Comparison of ENCODE assay signal across 8 mouse cellular contexts in genomic region chr10:81292554-81293333, GRCm38 (mm10). TPM values are rescaled to one million over a fixed set of nuclear protein-coding genes. Genes with fewer than 3 reads are reported as not detected.
DNase-seq lines count a peak whose midpoint lies in the region; ATAC-seq and TF ChIP-seq lines count a peak whose summit lies in the region.

Pip5k1c (plus strand) TSS chr10:81292963.

- H3K9ac ChIP-seq in MEL (ENCODE audit: control insufficient read depth, low read depth, low read length, poor library complexity, severe bottlenecking): peak within 1 kb of the TSS; percentile 88
- peak within 1 kb of the TSS; percentile 85 for H3K9ac ChIP-seq in forebrain, postnatal 0 days
- H3K9ac ChIP-seq in lung, embryonic 15.5 days: peak within 1 kb of the TSS; percentile 71

- peak within 1 kb of the TSS; percentile 86 to 91 for H3K4me3 ChIP-seq in MEL (ENCODE audit: control insufficient read depth in 1 of 2, insufficient read depth in 1 of 2, low read depth in 2 of 2, low read length in 2 of 2)
- peak within 1 kb of the TSS; percentile 71 for H3K4me3 ChIP-seq in cerebellum, adult 2 months (replicated peaks; ENCODE audit: insufficient read depth, low read depth, low read length)
- peak within 1 kb of the TSS; percentile 68 for H3K4me3 ChIP-seq in forebrain, postnatal 0 days (ENCODE audit: low read depth, low read length)
- peak within 1 kb of the TSS; percentile 78 for H3K4me3 ChIP-seq in lung, embryonic 15.5 days

- no peak for TF ChIP-seq EP300 in MEL (IDR thresholded peaks at IDR 0.05; ENCODE audit: low read depth in 1 of 2, low read length in 2 of 2)

- TF ChIP-seq POLR2A in MEL (IDR thresholded peaks at IDR 0.05; ENCODE audit: control insufficient read depth in 1 of 2, insufficient read depth in 1 of 2, low read depth in 1 of 2, low read length in 2 of 2, poor library complexity in 1 of 2): peak; percentile 73 to 91
- peak; percentile 84 for TF ChIP-seq POLR2A in cerebellum, adult 2 months (IDR thresholded peaks at IDR 0.05; ENCODE audit: borderline replicate concordance, insufficient read depth, low read length)

- H3K27me3 ChIP-seq in MEL (ENCODE audit: control insufficient read depth in 1 of 2, insufficient read depth in 2 of 2, low read length in 2 of 2): no peaks in the 10 kb centered on the region
- H3K27me3 ChIP-seq in cerebellum, adult 2 months (ENCODE audit: control insufficient read depth, insufficient read depth, low read length): no peaks in the 10 kb centered on the region
- H3K27me3 ChIP-seq in forebrain, postnatal 0 days (ENCODE audit: insufficient read depth, low read length): no peaks in the 10 kb centered on the region
- peaks cover 10% of the 10 kb centered on the region; the same call in 1 of the 2 replicates for H3K27me3 ChIP-seq in lung, embryonic 15.5 days

- peaks cover 0 to 20% of the 10 kb centered on the region in 2 experiments; a peak in 2 of 4 replicates for H3K36me3 ChIP-seq in MEL (ENCODE audit: control insufficient read depth in 1 of 2, insufficient read depth in 2 of 2, low read length in 2 of 2)
- no peaks in the 10 kb centered on the region for H3K36me3 ChIP-seq in forebrain, postnatal 0 days (ENCODE audit: insufficient read depth)
- H3K36me3 ChIP-seq in lung, embryonic 15.5 days: no peaks in the 10 kb centered on the region

- peak; percentile 96 for ATAC-seq in forebrain, postnatal 0 days
- peak; percentile 94 for ATAC-seq in lung, embryonic 15.5 days (ENCODE audit: borderline replicate concordance, extremely low read depth, low FRiP score, low TSS enrichment)

- peaks cover 11 to 30% of the 10 kb centered on the region in 2 experiments for H3K4me1 ChIP-seq in MEL (ENCODE audit: control insufficient read depth in 1 of 2, insufficient read depth in 2 of 2, low read length in 2 of 2)
- peaks cover 29% of the 10 kb centered on the region for H3K4me1 ChIP-seq in cerebellum, adult 2 months (ENCODE audit: control insufficient read depth, insufficient read depth, low read length)
- peaks cover 10% of the 10 kb centered on the region for H3K4me1 ChIP-seq in forebrain, postnatal 0 days (ENCODE audit: insufficient read depth)
- H3K4me1 ChIP-seq in lung, embryonic 15.5 days: peaks cover 48% of the 10 kb centered on the region

- TF ChIP-seq RAD21 in MEL (IDR thresholded peaks at IDR 0.05; ENCODE audit: low read depth, low read length): peak; percentile 47

- H3K4me2 ChIP-seq in forebrain, postnatal 0 days (ENCODE audit: low read depth): peak within 1 kb of the TSS; percentile 75
- peak within 1 kb of the TSS; percentile 95 for H3K4me2 ChIP-seq in lung, embryonic 15.5 days

- peak within 1 kb of the TSS; percentile 82 for H3K27ac ChIP-seq in MEL (ENCODE audit: control insufficient read depth, low read depth, low read length)
- H3K27ac ChIP-seq in cerebellum, adult 2 months (ENCODE audit: insufficient read depth, low read length): peak within 1 kb of the TSS; percentile 87
- H3K27ac ChIP-seq in forebrain, postnatal 0 days (ENCODE audit: low read depth, low read length): peak within 1 kb of the TSS; percentile 88
- H3K27ac ChIP-seq in lung, embryonic 15.5 days: peak within 1 kb of the TSS; percentile 91

- WGBS in cerebellum, adult 2 months: under 1% methylated on average over 80 of the region's 80 CpGs
- WGBS in forebrain, postnatal 0 days: 2% methylated on average over 75 of the region's 80 CpGs
- under 1% methylated on average over 59 of the region's 80 CpGs for WGBS in lung, embryonic 15.5 days

- peak; percentile 100 for DNase-seq in MEL (ENCODE audit: low read depth, low spot score)
- peak; percentile 100 for DNase-seq in cerebellum, adult 2 months
- peak; percentile 100 for DNase-seq in forebrain, postnatal 0 days
- DNase-seq in heart, postnatal 4 days: peak; percentile 100
- DNase-seq in layer of hippocampus, adult 8-10 months (ENCODE audit: low spot score in 2 of 2): peak; percentile 100
- peak; percentile 98 for DNase-seq in ovary, adult 18-20 months (ENCODE audit: low spot score)
- peak; percentile 100 for DNase-seq in thymus, postnatal 0 days (ENCODE audit: low spot score)

- peaks cover 45% of the 10 kb centered on the region for H3K79me2 ChIP-seq in MEL (ENCODE audit: control insufficient read depth, insufficient read depth, low read length, poor library complexity)

- H3K9me3 ChIP-seq in MEL (replicated peaks; ENCODE audit: insufficient read depth, low read length): no peaks in the 10 kb centered on the region
- H3K9me3 ChIP-seq in forebrain, postnatal 0 days (ENCODE audit: low read length): no peaks in the 10 kb centered on the region
- H3K9me3 ChIP-seq in lung, embryonic 15.5 days: no peaks in the 10 kb centered on the region

- peak; percentile 64 to 96 (median 82) for TF ChIP-seq CTCF in MEL (IDR thresholded peaks at IDR 0.05 in 2 of 3, conservative IDR thresholded peaks at IDR 0.05 in 1 of 3; ENCODE audit: control insufficient read depth in 1 of 3, insufficient read depth in 1 of 3, low read depth in 2 of 3, low read length in 3 of 3, poor library complexity in 1 of 3, severe bottlenecking in 1 of 3)
- peak; percentile 79 for TF ChIP-seq CTCF in cerebellum, adult 2 months (IDR thresholded peaks at IDR 0.05; ENCODE audit: borderline replicate concordance, insufficient read depth, low read depth, low read length)
- TF ChIP-seq CTCF in forebrain, postnatal 0 days (IDR thresholded peaks at IDR 0.05; ENCODE audit: low read depth): peak; percentile 90

TF ChIP-seq in MEL, 35 proteins besides CTCF, POLR2A, EP300 and RAD21:
- TF ChIP-seq MYC (IDR thresholded peaks at IDR 0.05; ENCODE audit: low read depth, low read length) (peak; percentile 94), POLR2AphosphoS5 (IDR thresholded peaks at IDR 0.05; ENCODE audit: borderline replicate concordance, low read depth, low read length) (no peak), USF1 (IDR thresholded peaks at IDR 0.05; ENCODE audit: low read depth, low read length) (peak; percentile 88), ZMIZ1 (IDR thresholded peaks at IDR 0.05; ENCODE audit: low read depth, low read length) (no peak), MYB (IDR thresholded peaks at IDR 0.05; ENCODE audit: low read depth, low read length) (no peak), MAX (IDR thresholded peaks at IDR 0.05; ENCODE audit: low read length) (peak; percentile 80), JUND (IDR thresholded peaks at IDR 0.05; ENCODE audit: low read depth, low read length) (no peak), CHD1 (IDR thresholded peaks at IDR 0.05; ENCODE audit: low read depth, low read length) (peak; percentile 99), ETS1 (IDR thresholded peaks at IDR 0.05; ENCODE audit: low read depth, low read length) (0 out of 2 replicates have a peak, but pooled peaks have one; percentile 47), MEF2A (IDR thresholded peaks at IDR 0.05; ENCODE audit: extremely low read depth, insufficient replicate concordance, low read depth, low read length, poor library complexity, severe bottlenecking) (no peak), MXI1 (IDR thresholded peaks at IDR 0.05; ENCODE audit: low read depth, low read length) (peak; percentile 19; the same call in 1 of the 2 replicates), NRF1 (IDR thresholded peaks at IDR 0.05; ENCODE audit: insufficient read depth, low read depth, low read length, poor library complexity, severe bottlenecking) (peak; percentile 9; the same call in 1 of the 2 replicates), GATA1 (IDR thresholded peaks at IDR 0.05; ENCODE audit: low read depth, low read length) (no peak), POLR2AphosphoS2 (IDR thresholded peaks at IDR 0.05; ENCODE audit: low read length) (peak; percentile 85; the same call in 1 of the 2 replicates), BHLHE40 (IDR thresholded peaks at IDR 0.05; ENCODE audit: borderline replicate concordance, low read depth, low read length) (peak; percentile 100), TAL1 (IDR thresholded peaks at IDR 0.05; ENCODE audit: low read length) (no peak), ZKSCAN1 (IDR thresholded peaks at IDR 0.05; ENCODE audit: low read depth, low read length) (no peak), MAZ (IDR thresholded peaks at IDR 0.05; ENCODE audit: low read depth, low read length) (peak; percentile 71; the same call in 1 of the 2 replicates), E2F4 (IDR thresholded peaks at IDR 0.05; ENCODE audit: borderline replicate concordance, low read depth, low read length) (no peak), TCF12 (IDR thresholded peaks at IDR 0.05; ENCODE audit: low read depth, low read length) (no peak), SMC3 (IDR thresholded peaks at IDR 0.05; ENCODE audit: low read depth, low read length) (peak; percentile 65), TBP (IDR thresholded peaks at IDR 0.05; ENCODE audit: low read depth, low read length) (peak; percentile 62), ELF1 (IDR thresholded peaks at IDR 0.05; ENCODE audit: low read depth, low read length) (peak; percentile 73), SIN3A (IDR thresholded peaks at IDR 0.05; ENCODE audit: low read length) (peak; percentile 71; the same call in 1 of the 2 replicates), NELFE (IDR thresholded peaks at IDR 0.05; ENCODE audit: low read depth, low read length) (peak; percentile 79), RCOR1 (IDR thresholded peaks at IDR 0.05; ENCODE audit: low read depth, low read length) (no peak), HCFC1 (IDR thresholded peaks at IDR 0.05; ENCODE audit: low read depth, low read length) (peak; percentile 73), UBTF (IDR thresholded peaks at IDR 0.05; ENCODE audit: borderline replicate concordance, insufficient read depth, low read depth, low read length) (no peak)

RNA-seq across cellular contexts. Expression of gene Pip5k1c, which starts in this region (rescaled TPM):
- 14.1 and 14.4 TPM in 2 replicates for total RNA-seq in MEL (2012; rRNA removed)
- polyA plus RNA-seq in MEL (2012; ENCODE audit: insufficient read depth in 1 of 2, insufficient read length in 2 of 2, low read depth in 1 of 2, low replicate concordance in 2 of 2, missing spikeins in 1 of 2): 10 to 100 TPM in 1 of 2 experiments, not detected in 1; 40.5 TPM
- polyA plus RNA-seq in cerebellum, adult 2 months (2012; rRNA removed): 288 and 314 TPM in 2 replicates
- 189 and 229 TPM in 2 replicates for total RNA-seq in forebrain, postnatal 0 days (2014; rRNA removed)
- 110 and 130 TPM in 2 replicates for polyA plus RNA-seq in forebrain, postnatal 0 days (2015; fragmentation: Nextera tagmentation; extraction: Ambion mirVana)
- total RNA-seq in heart, postnatal 4 days (2021): 10 to 100 TPM; 52.0 to 55.4 TPM
- 100 to 1,000 TPM; 267 to 303 (median 296) TPM for total RNA-seq in layer of hippocampus, adult 8-10 months (2022)
- 45.4 and 47.0 TPM in 2 replicates for polyA plus RNA-seq in lung, embryonic 15.5 days (2015; fragmentation: Nextera tagmentation; extraction: Ambion mirVana)
- polyA plus RNA-seq in thymus, postnatal 0 days (2015; fragmentation: Nextera tagmentation; extraction: Ambion mirVana): 36.9 and 38.6 TPM in 2 replicates

Comparison
In these comparisons a context has a peak if more than half of its experiments do, and no peak if none do; other contexts are left out.
1. Peak in every context shown above with its lines: DNase-seq, ATAC-seq, H3K4me3 ChIP-seq and H3K27ac ChIP-seq.